Mouse (Mus musculus) limb, embryonic 14.5 days (tissue): ENCODE measurements around the gene Atf4. TPM values are rescaled to one million over a fixed set of nuclear protein-coding genes. Genes with fewer than 3 reads are reported as not detected.

ENCODE experiments used
- ATAC-seq: fragments of 200-750 bp; cut with Nextera tagmentation; 2 replicates; pipeline ENCODE4 v1.8.0; 2017; ENCODE audit warnings: low read depth, moderate number of reproducible peaks, moderate TSS enrichment; ENCODE audit not compliant: low FRiP score
- DNase-seq: peaks from one replicate; pipeline ENCODE4 v3.0.0-alpha.2; 2015; ENCODE audit warnings: low spot score
- H3K27ac ChIP-seq: fragments of 300-500 bp; sonication (generic); replicated peaks from 2 replicates; pipeline ENCODE4 v1.5.1; 2014; ENCODE audit warnings: low read depth, mild to moderate bottlenecking, low read length, moderate library complexity, mixed read lengths
- H3K27me3 ChIP-seq: fragments of 300-500 bp; sonication (generic); 2 replicates; pipeline ENCODE4 v1.6.1; 2014; ENCODE audit warnings: low read length, mixed read lengths; ENCODE audit not compliant: control insufficient read depth, insufficient read depth
- H3K36me3 ChIP-seq: fragments of 300-500 bp; sonication (generic); 2 replicates; pipeline ENCODE4 v1.6.1; 2014; ENCODE audit warnings: mild to moderate bottlenecking, low read length, moderate library complexity, mixed read lengths; ENCODE audit not compliant: control insufficient read depth, insufficient read depth
- H3K4me1 ChIP-seq: fragments of 300-500 bp; sonication (generic); 2 replicates; pipeline ENCODE4 v1.6.1; 2014; ENCODE audit warnings: antibody characterized with exemption, low read length, mixed read lengths; ENCODE audit not compliant: control insufficient read depth, insufficient read depth
- H3K4me2 ChIP-seq: fragments of 300-500 bp; sonication (generic); replicated peaks from 2 replicates; pipeline ENCODE4 v1.6.1; 2014; ENCODE audit warnings: low read depth, mild to moderate bottlenecking, low read length, moderate library complexity; ENCODE audit not compliant: severe bottlenecking
- H3K4me3 ChIP-seq: fragments of 300-500 bp; sonication (generic); replicated peaks from 2 replicates; pipeline ENCODE4 v1.5.1; 2014; ENCODE audit warnings: low read length
- H3K9ac ChIP-seq: fragments of 300-500 bp; sonication (generic); 2 replicates; pipeline ENCODE4 v1.6.1; 2014; ENCODE audit warnings: mild to moderate bottlenecking, low read depth, low read length, moderate library complexity; ENCODE audit not compliant: severe bottlenecking
- H3K9me3 ChIP-seq: fragments of 300-500 bp; sonication (generic); 2 replicates; pipeline ENCODE4 v1.6.1; 2016; ENCODE audit warnings: low read length; ENCODE audit not compliant: control insufficient read depth
- POLR2A ChIP-seq: fragments of 200-500 bp; IDR thresholded peaks from 2 replicates; pipeline ENCODE4 v1.8.0; 2012; ENCODE audit warnings: inconsistent platforms, mild to moderate bottlenecking, moderate library complexity, borderline replicate concordance; ENCODE audit not compliant: insufficient read depth, insufficient read length; ENCODE audit errors: extremely low read depth
- WGBS: fragments of 180-500 bp; shearing (Covaris S2); extraction: QIAGEN DNeasy Blood & Tissue Kit; methylation state at CpG from one replicate; pipeline ENCODE4 v1.1.7; 2014; 5-methylcytosine and 5-hydroxymethylcytosine counted together
- polyA plus RNA-seq, 2 experiments: library from polyadenylated mRNA; depleted of rRNA in 1 of 2; stranded (reverse) in 1 of 2; unstranded in 1 of 2; fragments of >200 nt; fragmentation: Nextera tagmentation in 1 of 2; extraction: Ambion mirVana in 1 of 2; gene quantifications; 2 replicates each; pipeline versions ENCODE4 v1.2.1 to v1.2.3; 2012 to 2014

Gene Atf4
- polyA plus RNA-seq, 2 experiments, result 141 to 319 TPM

DNA sequence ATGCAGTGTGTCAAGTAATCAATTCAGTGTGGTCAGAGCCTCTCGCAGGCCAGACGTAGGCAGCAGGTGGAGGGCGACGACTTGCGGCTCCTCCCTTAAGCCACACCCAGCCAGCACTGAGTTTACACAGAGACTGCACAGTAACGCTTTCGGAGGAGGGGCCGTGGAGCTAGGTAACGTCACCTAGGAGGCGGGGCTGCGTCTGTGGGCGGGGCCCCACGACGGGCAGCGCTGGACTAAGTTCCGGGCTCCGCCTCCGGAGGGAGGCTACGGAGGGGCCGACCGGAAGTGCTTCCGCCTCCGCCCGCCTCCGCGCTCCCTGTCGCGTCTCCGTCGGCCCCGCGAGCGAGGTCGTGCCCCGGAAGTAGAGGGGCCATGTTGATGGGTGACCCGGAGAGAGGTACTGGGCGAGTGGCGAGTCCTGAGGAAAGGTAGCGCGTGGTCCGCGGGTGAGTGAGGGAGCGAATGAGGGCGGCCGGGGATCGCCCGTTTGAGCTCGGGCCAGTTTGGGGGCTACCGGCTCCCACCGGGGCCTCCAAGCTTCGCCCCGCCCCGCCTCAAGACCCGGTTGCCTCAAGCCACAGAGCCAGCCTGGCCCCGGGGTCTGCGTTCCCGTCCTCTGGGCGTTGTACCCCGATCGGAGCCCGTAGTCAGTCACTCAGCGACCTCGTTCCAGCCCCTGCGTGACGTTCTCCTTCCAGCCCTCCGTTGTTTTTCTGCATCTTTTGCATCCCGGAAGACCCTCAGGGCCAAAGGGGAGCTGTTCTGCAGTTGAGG, 21.1 kb upstream of the Atf4 start, which contains the start of gene Mief1:
Mief1 (plus strand) TSS at position 286 of the 777 bp plus-strand sequence.
- Histone ChIP-seq H3K27ac (peak within 1 kb of the TSS; percentile 82), H3K27me3 (no peaks in the 10 kb centered on the region), H3K4me2 (peak within 1 kb of the TSS; percentile 79), H3K36me3 (peaks cover 31% of the 10 kb centered on the region), H3K4me1 (peaks cover 5% of the 10 kb centered on the region; the same call in 1 of the 2 replicates), H3K9me3 (no peaks in the 10 kb centered on the region), H3K9ac (peak within 1 kb of the TSS; percentile 83), H3K4me3 (peak within 1 kb of the TSS; percentile 96)
- no peak for TF ChIP-seq POLR2A
- DNase-seq (peak; percentile 98), ATAC-seq (peak; percentile 98)
- 0% methylated on average over 55 of the region's 67 CpGs for WGBS

DNA sequence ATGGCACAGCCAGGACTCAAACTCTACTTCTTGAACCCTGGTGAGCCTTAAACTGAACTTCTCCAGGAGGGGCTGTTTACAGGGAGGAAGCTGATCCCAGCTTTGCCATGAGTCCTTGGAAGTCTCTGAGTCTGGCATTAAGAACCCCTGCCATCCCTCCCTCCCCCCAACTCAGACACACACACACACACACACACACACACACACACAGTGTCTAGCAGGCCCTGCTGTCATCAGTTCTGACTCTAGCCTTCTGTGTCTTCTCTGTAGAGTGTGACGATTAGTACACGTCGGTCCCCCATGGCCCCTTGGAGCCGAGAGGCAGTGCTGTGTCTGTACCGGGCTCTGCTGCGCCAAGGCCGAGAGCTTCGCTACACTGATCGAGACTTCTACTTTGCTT, 19.4 kb upstream of the Atf4 start, which contains the start of gene AC140267.1:
AC140267.1 (plus strand) TSS at position 301 of the 400 bp plus-strand sequence.
- ATAC-seq, result no peak
- peak within 1 kb of the TSS; percentile 82; the same call in 1 of the 2 replicates for H3K27ac ChIP-seq

DNA sequence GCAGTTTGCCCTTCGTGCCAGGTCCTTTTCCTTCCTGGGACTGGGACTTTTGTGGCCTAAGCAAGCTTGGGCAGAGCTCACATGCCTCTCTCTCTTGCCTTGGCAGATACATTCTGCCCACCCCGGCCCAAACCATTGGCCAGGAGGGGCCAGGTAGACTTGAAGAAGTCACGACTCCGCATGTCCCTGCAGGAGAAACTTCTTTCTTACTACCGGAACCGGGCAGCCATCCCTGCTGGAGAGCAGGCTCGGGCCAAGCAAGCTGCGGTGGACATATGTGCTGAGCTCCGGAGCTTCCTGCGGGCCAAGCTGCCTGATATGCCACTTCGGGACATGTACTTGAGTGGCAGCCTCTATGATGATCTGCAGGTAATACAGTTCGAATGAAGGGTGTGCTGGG, 6.8 kb upstream of the Atf4 start:
- no peak for TF ChIP-seq POLR2A
- ATAC-seq (no peak), DNase-seq (no peak)
- peaks cover 85% of the 10 kb centered on the region for H3K36me3 ChIP-seq
- H3K27me3 ChIP-seq, result no peaks in the 10 kb centered on the region
- no peaks in the 10 kb centered on the region for H3K9me3 ChIP-seq
- H3K27ac ChIP-seq, result no peak overlapping the region
- no peaks in the 10 kb centered on the region; the same call in 1 of the 2 replicates for H3K4me1 ChIP-seq
- no peak overlapping the region for H3K4me2 ChIP-seq
- no peak overlapping the region for H3K4me3 ChIP-seq
- WGBS, result 95% methylated on average over 12 of the region's 12 CpGs
- H3K9ac ChIP-seq, result no peak overlapping the region

More for the DNA sequence above, 19.4 kb upstream of the Atf4 start, which contains the start of gene AC140267.1:
- peak within 1 kb of the TSS; percentile 83 for H3K9ac ChIP-seq
- peak within 1 kb of the TSS; percentile 96 for H3K4me3 ChIP-seq
- H3K27me3 ChIP-seq, result no peaks in the 10 kb centered on the region
- peak within 1 kb of the TSS; percentile 79 for H3K4me2 ChIP-seq
- TF ChIP-seq POLR2A, result no peak
- no peak for DNase-seq
- H3K9me3 ChIP-seq, result no peaks in the 10 kb centered on the region
- WGBS, result 98% methylated on average over 9 of the region's 9 CpGs
- H3K4me1 ChIP-seq, result peaks cover 5% of the 10 kb centered on the region; the same call in 1 of the 2 replicates
- H3K36me3 ChIP-seq, result peaks cover 37% of the 10 kb centered on the region

DNA sequence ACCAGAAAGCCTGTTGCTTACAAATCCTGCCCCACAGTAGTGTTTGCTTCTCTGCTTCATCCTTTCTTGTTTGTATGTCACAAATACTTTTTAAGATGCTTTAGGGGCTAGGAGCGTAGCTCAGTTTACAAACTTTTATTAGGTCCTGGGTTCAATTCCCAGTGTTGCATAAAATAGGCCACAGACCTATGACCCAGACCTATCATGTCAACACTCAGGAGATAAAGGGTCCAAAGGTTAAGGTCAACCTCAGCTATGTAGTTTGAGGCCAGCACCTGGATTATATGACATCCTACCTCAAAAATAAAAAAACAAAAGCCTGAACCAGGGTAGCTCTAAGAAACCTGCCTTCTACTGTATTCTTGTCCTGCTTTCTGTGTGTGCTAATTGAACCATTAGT, 6.4 kb upstream of the Atf4 start:
- H3K4me3 ChIP-seq, result no peak overlapping the region
- no peak overlapping the region for H3K4me2 ChIP-seq
- no peak for DNase-seq
- no peaks in the 10 kb centered on the region for H3K9me3 ChIP-seq
- H3K27me3 ChIP-seq, result no peaks in the 10 kb centered on the region
- no peak for TF ChIP-seq POLR2A
- WGBS, result 97% methylated on average over 1 of the region's 1 CpGs
- no peak overlapping the region for H3K27ac ChIP-seq
- ATAC-seq, result no peak
- H3K9ac ChIP-seq, result no peak overlapping the region
- H3K4me1 ChIP-seq, result peaks cover 3% of the 10 kb centered on the region; the same call in 1 of the 2 replicates
- H3K36me3 ChIP-seq, result peaks cover 82% of the 10 kb centered on the region

DNA sequence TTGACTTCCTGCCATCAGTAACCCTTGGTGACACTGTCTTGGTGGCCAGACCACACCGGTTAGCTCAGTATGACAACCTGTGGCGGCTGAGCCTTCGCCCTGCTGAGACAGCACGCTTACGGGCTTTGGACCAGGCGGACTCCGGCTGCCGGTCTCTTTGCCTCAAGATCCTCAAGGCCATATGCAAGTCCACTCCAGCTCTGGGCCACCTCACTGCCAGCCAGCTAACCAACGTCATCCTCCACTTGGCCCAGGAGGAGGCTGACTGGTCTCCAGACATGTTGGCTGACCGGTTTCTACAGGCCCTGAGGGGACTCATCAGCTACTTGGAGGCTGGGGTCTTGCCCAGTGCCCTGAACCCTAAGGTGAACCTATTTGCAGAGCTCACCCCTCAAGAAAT, 5.3 kb upstream of the Atf4 start:
- Histone ChIP-seq H3K4me2 (no peak overlapping the region), H3K36me3 (peaks cover 71% of the 10 kb centered on the region), H3K9ac (no peak overlapping the region), H3K4me1 (peaks cover 11% of the 10 kb centered on the region), H3K9me3 (no peaks in the 10 kb centered on the region), H3K27ac (no peak overlapping the region), H3K27me3 (no peaks in the 10 kb centered on the region), H3K4me3 (no peak overlapping the region)
- no peak for DNase-seq
- ATAC-seq, result no peak
- 93% methylated on average over 10 of the region's 10 CpGs for WGBS
- TF ChIP-seq POLR2A, result no peak
